Mouse (Mus musculus) spleen, postnatal 36 days (tissue): ENCODE data around the gene Sepsecs.
"Not testable (repeated sequence)": the region's sequence is repeated elsewhere in the genome, so short reads cannot be mapped to it uniquely, and the experiment has no call there.

Experiments
- DNase-seq, 2 experiments: peaks; one replicate each; pipeline ENCODE4 v3.0.0; 2022; ENCODE audit warnings: low spot score in 2 of 2, mixed read lengths in 1 of 2

The Sepsecs gene

GRCm38 (mm10) chr5:52669426-52670191, at the start of gene Sepsecs:
TSS of gene Sepsecs (minus strand) at chr5:52669708.
- peak; percentile 86 to 89 for DNase-seq

GRCm38 (mm10) chr5:52716742-52717448, 47.4 kb upstream of the Sepsecs start:
- no peak for DNase-seq

- DNase-seq, result peak; percentile 8 to 47
Observed at GRCm38 (mm10) chr5:52712704-52713103, 43.2 kb upstream of the Sepsecs start.

DNA sequence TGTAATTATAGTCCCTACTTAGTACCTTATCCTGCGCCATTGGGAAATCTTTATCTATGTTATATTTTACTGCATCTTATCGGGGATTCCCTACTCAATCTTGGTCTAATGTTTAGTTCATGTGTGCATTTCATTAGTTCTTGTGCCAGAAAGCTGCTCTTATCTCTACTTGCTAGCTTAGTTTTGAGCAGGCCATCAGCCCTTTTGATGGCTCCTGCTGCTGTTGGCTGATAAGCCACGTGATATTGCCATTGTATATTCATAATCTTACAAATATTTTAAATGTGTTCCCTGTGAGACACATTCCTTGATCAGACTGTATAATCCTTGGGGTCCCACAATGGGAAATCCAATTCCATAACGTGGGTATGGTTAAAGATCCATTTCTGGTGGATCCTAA, 35.1 kb upstream of the Sepsecs start:
- DNase-seq, result no peak

GRCm38 (mm10) chr5:52697882-52698440, 28.5 kb upstream of the Sepsecs start:
- DNase-seq, result not testable (repeated sequence)

DNA sequence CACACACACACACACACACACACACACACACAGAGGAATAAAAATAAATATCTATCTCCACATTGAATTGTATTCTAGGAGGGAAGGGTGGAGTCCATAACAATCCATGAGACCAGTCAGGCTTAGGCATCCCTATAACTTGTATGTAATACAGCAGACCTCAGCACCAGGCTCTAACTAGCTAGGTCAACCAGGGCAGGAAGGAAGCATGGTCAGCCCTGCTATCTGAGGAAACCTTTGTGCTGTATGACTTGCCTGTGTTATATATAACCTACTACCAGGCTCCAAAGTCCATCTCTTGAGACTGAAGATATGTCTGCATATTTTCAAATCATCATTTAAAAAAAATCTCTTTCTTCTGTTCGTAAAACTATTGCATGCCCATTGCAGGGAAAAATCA, 27.8 kb upstream of the Sepsecs start:
- DNase-seq, result no peak

DNA sequence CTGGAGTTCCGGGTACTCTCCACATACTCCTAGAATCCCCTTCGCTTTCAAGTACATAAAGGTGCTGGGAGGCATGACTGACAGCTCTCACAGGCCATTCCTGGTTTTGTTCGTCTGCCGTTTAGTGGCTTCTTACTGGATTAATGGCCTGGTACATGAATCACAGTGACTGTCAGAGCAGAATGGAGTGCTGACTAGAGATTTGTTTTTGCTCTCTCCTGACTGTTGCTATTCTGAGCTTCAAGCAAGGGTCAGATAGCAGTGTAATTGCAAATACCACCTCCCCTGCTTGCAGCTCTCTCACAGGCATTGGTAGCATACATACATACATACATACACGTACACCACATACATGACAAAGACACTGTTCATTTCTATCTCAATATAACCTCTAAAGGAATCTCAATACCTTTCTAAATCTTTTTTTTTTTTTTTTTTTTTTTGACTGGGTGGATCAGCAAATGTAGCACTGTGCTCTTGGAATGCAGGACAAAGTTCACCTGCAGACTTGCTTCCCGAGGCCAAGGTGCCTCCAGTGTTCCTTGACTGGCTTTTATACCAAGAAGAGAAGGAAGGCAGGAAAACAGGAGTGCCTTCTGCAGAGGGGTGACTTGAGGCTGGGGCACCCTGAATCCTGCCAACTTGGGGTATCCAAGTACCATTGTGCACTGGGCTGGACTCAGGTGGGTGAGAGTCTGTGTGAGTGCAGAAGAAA, 18.4 kb upstream of the Sepsecs start:
- DNase-seq, result no peak

- DNase-seq, result no peak
Observed at GRCm38 (mm10) chr5:52681111-52681510, 11.6 kb upstream of the Sepsecs start.

GRCm38 (mm10) chr5:52680191-52680590, 10.7 kb upstream of the Sepsecs start:
- DNase-seq, result no peak

DNA sequence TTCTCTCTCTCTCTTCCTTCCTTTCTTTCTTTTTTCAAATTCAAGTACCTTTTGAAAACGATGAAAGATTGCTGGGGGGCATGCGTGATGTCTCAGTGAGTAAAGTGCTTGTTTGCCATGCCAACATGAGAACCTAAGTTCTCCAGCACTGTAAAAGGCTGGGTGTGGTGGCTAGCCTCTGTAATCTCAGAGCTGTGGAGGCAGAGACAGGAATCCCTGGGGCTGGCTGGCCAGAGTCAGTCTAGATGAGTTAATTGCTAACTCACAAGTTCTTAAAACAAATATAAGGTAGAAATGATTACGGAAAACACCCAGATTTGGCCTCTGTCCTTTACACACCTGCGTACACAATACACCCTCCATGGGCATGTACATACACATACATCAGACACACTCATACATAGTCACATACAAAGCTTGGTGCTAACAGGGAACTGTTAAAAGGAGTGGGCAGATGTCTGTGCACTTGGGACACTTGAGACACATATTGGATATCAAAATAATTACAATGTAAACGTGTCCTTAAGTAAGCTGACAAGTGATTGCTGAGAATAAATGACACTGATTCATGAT, 9.1 kb upstream of the Sepsecs start:
- no peak for DNase-seq

GRCm38 (mm10) chr5:52677126-52677525, 7.6 kb upstream of the Sepsecs start:
- DNase-seq, result no peak

- peak in 1 of 2 experiments; percentile 5 for DNase-seq
Observed at GRCm38 (mm10) chr5:52674384-52675069, 5.0 kb upstream of the Sepsecs start.

DNA sequence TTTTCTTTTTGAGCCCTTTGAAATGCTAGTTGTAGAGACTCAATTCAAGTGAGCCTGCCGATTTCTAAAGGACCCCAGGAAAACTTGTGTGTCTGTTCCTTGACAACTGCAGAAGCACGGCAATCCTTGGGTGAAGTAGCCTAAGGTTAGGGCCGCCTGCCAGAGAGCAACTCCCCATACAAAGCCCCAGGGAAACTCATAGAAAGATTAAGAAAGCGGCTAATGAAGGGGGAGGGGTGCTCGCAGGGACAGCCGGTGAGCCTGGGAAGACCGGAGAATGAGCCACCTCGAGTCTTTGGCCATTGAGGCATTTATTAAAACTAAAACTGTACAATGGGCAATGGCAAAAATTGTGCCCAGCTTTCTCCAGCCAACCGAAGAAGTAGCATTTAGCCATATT, 3.8 kb upstream of the Sepsecs start:
- no peak for DNase-seq

GRCm38 (mm10) chr5:52670745-52671144, 1.2 kb upstream of the Sepsecs start:
- no peak for DNase-seq

GRCm38 (mm10) chr5:52666766-52667165, 2.7 kb downstream of the Sepsecs start:
- no peak for DNase-seq

DNA sequence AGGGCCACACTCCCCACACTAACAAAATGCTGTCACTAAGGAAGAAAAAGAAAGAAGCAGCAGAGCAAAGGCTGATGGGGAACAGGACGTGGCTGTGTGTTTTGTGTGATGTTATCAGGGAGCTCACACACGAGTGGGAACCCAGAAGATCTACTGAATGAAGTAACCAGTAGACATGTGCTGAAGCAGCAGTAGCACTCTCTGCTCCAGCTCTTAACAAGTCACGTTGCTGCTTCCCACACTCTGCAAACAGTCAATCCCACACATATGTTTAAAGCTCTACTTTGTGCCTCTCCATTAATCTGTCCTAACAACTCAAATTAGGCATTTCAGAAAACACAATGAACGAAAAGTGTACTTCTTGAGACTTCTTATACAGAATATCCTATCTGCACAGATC, 11.6 kb downstream of the Sepsecs start:
- DNase-seq, result no peak

DNA sequence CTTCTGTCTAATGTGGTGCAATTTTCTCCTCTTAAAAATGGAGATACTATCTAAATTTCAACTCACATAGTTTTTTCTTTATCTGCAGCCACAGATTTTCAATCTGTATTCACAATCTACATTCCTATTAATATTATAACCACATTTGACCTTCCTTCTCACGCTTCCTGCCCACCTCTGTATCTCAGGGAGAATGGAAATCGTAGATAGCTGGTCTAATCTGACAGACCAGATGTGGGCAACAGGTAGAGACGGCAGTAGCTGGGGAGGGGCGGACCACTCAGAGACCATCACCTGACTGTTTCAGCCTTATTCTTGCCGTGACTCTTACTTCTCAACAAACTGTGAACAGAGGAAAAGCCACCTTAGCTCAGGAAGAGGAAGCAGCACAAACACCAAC, 12.2 kb downstream of the Sepsecs start:
- no peak for DNase-seq

DNA sequence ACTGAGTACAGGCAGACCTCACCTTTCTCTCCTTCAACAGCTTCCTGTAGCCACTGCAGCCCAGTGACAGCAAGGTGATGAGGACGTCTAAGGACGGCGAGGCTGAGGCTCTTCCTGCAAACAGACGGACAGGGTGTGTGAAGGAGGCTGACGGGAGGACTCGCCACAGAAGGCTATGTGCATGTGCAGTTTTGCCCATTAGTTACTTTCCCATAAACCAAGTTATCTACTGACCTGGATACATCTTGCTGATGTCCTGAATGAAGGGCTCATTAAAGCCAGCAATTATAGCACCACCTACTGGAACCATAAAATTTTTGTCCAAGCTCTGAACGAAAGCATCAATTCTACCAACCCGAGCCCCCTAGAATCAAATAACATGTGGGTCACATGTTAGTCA, 13.5 kb downstream of the Sepsecs start:
- no peak for DNase-seq

DNA sequence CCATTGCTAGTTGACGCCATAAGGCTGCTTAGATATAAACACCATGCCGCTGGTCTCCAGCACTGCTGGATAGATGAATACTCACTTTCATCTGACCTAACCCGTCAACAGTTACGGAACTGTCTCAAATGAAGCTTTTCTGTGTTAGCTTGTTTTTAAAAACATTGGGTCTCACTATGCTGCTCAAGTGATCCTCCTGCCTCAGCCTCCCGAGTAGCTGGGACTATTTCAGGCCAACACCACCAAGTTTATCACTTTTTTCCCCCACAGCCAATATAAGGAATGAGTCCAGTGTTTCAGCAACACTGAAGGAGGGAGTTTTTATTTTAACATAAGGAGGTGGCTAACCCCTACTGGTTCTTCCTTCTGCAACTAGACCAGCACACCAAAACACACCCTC, 14.5 kb downstream of the Sepsecs start:
- no peak for DNase-seq

DNA sequence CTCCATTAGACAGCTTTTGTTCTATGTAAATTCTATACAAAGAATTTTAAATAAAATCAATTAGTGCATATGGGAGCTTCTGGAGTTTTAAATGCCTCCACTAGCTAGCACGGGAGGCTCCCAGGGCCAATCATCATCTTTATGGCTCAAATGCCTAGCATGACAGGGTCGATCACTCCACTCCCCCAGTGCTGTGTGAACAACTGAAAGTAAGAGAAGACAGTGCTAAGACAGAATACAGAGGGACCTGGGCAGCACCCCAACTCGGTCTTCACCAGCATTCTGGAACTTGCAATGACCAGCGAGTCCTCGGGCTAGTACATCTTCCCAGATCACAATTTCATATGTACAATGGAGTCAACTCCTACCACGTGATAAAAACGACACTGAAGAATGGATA, 16.9 kb downstream of the Sepsecs start:
- no peak for DNase-seq

DNA sequence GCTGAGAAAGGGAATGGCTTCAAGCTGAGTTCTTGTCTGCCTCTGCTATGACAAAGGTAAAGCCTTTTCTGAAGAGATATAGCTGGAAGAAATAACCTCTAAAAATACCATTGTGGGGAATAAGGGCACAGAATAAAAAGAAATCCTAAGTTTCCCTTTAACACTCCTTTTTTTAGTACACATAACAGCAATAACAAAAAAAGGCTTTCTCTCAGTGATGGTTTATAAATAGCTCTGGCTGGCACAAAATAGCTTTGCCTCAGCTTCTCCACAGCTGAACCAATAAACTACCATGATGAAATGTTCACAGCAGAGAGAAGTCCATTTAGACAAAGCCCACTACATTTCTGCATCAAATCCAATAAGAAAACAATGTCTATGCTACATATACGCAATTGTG, 17.4 kb downstream of the Sepsecs start:
- no peak for DNase-seq
